Mouse (Mus musculus): ENCODE data around the gene Rasgef1c.

DNA sequence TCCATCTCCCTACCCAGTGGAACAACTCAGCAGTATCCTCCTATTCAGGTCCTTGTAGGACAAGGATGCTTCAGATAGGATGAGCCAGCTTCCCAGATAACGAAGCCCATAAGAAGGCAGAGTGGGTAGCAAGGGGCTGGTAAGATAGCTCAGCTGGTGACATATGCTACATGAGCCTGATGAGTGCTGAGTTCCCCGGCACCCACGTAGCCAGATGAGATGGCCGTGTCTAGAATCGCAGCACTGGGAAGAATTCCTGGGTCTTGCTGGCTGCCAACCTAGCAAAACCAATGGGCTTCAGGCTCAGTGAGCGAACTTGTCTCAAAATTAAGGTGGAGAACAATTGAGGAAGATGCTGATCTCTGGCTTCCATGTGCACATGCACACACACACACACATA is 36.1 kb downstream of the Rasgef1c start:
- TF ChIP-seq CTCF (IDR thresholded peaks at IDR 0.05; ENCODE audit: low read depth), result no peak
- no peak for TF ChIP-seq EP300 (IDR thresholded peaks at IDR 0.05; ENCODE audit: low read depth)

All from liver, embryonic 14.5 days (tissue).